Mouse (Mus musculus): ENCODE data around the gene Prl7a2.

Prl7a2 gene

GRCm38 (mm10) chr13:27667936-27668335, at the start of gene Prl7a2:
Gene Prl7a2 (minus strand): TSS chr13:27668036.
- no peak for ATAC-seq (ENCODE audit: low TSS enrichment)

- ATAC-seq (ENCODE audit: low TSS enrichment), result no peak
Observed at GRCm38 (mm10) chr13:27716636-27717035, 48.8 kb upstream of the Prl7a2 start, which contains the start of gene Prl7d1. Gene Prl7d1 (minus strand): TSS chr13:27716736.

- no peak for ATAC-seq (ENCODE audit: low TSS enrichment)
Observed at GRCm38 (mm10) chr13:27706521-27706920, 38.7 kb upstream of the Prl7a2 start.

GRCm38 (mm10) chr13:27660747-27661146, 7.1 kb downstream of the Prl7a2 start:
- ATAC-seq (ENCODE audit: low TSS enrichment), result no peak

GRCm38 (mm10) chr13:27642393-27642792, 25.4 kb downstream of the Prl7a2 start, which contains the start of gene Prl7a1:
Gene Prl7a1 (minus strand): TSS chr13:27642493.
- ATAC-seq (ENCODE audit: low TSS enrichment), result no peak

- no peak for ATAC-seq (ENCODE audit: low TSS enrichment)
Observed at GRCm38 (mm10) chr13:27610482-27610881, 57.4 kb downstream of the Prl7a2 start, which contains the start of gene Prl7b1. Gene Prl7b1 (minus strand): TSS chr13:27610582.

Measured in frontal cortex, adult (tissue).